ENCODE assay signal across 24 mouse cellular contexts in genomic region chr11:52721087-52721486, GRCm38 (mm10). TPM values are rescaled to one million over a fixed set of nuclear protein-coding genes. Genes with fewer than 3 reads are reported as not detected.
DNase-seq lines count a peak whose midpoint lies in the region; ATAC-seq and TF ChIP-seq lines count a peak whose summit lies in the region.
"Had no signal": no experiment of that assay in that cellular context is flagged by ENCODE, and none has a peak within 500 bp of the region (broad histone marks: within the 10 kb centered on the region; RNA-seq: fewer than 3 reads in every experiment).

No protein-coding gene starts in this region.

- TF ChIP-seq CTCF in brain, embryonic 14.5 days (IDR thresholded peaks at IDR 0.05; ENCODE audit: borderline replicate concordance, extremely low read depth, insufficient read depth, insufficient read length) = no peak
- TF ChIP-seq CTCF in heart, adult 2 months (IDR thresholded peaks at IDR 0.05) = no peak

- no peak overlapping the region for H3K9ac ChIP-seq in forebrain, embryonic 14.5 days (ENCODE audit: low read length)
- H3K9ac ChIP-seq in forebrain, embryonic 11.5 days (ENCODE audit: low read length) = no peak overlapping the region
- H3K9ac ChIP-seq in midbrain, embryonic 11.5 days (ENCODE audit: low read length) = no peak overlapping the region
- no peak overlapping the region for H3K9ac ChIP-seq in midbrain, embryonic 14.5 days (replicated peaks; ENCODE audit: low read length)
- no peak overlapping the region for H3K9ac ChIP-seq in heart, adult 2 months (ENCODE audit: low read depth, low read length)

- H3K27ac ChIP-seq in forebrain, embryonic 14.5 days (ENCODE audit: low read depth, low read length) = no peak overlapping the region
- H3K27ac ChIP-seq in forebrain, embryonic 11.5 days (ENCODE audit: low read depth, low read length) = no peak overlapping the region
- H3K27ac ChIP-seq in midbrain, embryonic 11.5 days (ENCODE audit: low read depth, low read length) = no peak overlapping the region
- H3K27ac ChIP-seq in midbrain, embryonic 14.5 days (replicated peaks; ENCODE audit: low read depth, low read length) = no peak overlapping the region
- H3K27ac ChIP-seq in heart, adult 2 months = no peak overlapping the region

- no peak for TF ChIP-seq EP300 in heart, adult 2 months (IDR thresholded peaks at IDR 0.05; ENCODE audit: insufficient read depth, low read depth, low read length)

- DNase-seq in forebrain, embryonic 14.5 days (ENCODE audit: low spot score) = peak; percentile 35
- DNase-seq in forebrain, embryonic 11.5 days (ENCODE audit: low spot score) = no peak
- peak; percentile 51 for DNase-seq in midbrain, embryonic 11.5 days (ENCODE audit: low spot score, missing footprints)
- no peak for DNase-seq in midbrain, embryonic 14.5 days
- peak; percentile 52 for DNase-seq in brain, embryonic 14.5 days (ENCODE audit: low read depth)
- no peak for DNase-seq in heart, adult 2 months
- DNase-seq: adrenal gland, adult 2 months; adrenal gland, adult 8-10 months; adrenal gland, postnatal 10 days; adrenal gland, postnatal 14 days; adrenal gland, postnatal 25 days; adrenal gland, postnatal 36 days; B cell, adult 2 months; cerebellum, adult 11 months; cerebellum, adult 11-12 months; cerebellum, adult 18-20 months; cerebellum, adult 2 months had no signal

- peaks cover 4% of the 10 kb centered on the region; the same call in 1 of the 2 replicates for H3K4me1 ChIP-seq in forebrain, embryonic 14.5 days (ENCODE audit: control insufficient read depth, insufficient read depth, low read length)
- H3K4me1 ChIP-seq in forebrain, embryonic 11.5 days (replicated peaks; ENCODE audit: control insufficient read depth, insufficient read depth, low read length) = no peaks in the 10 kb centered on the region
- no peaks in the 10 kb centered on the region for H3K4me1 ChIP-seq in midbrain, embryonic 11.5 days (ENCODE audit: control insufficient read depth, insufficient read depth, low read length)
- no peaks in the 10 kb centered on the region for H3K4me1 ChIP-seq in midbrain, embryonic 14.5 days (ENCODE audit: control insufficient read depth, insufficient read depth, low read length)
- H3K4me1 ChIP-seq in heart, adult 2 months (ENCODE audit: control insufficient read depth, insufficient read depth, low read length) = no peaks in the 10 kb centered on the region

- H3K79me2 ChIP-seq in heart, adult 2 months (replicated peaks; ENCODE audit: control insufficient read depth, insufficient read depth, low read length) = no peaks in the 10 kb centered on the region

- no peak for ATAC-seq in forebrain, embryonic 14.5 days
- no peak for ATAC-seq in forebrain, embryonic 11.5 days (replicated peaks; ENCODE audit: low FRiP score)
- ATAC-seq in midbrain, embryonic 11.5 days (ENCODE audit: low FRiP score) = no peak
- ATAC-seq in midbrain, embryonic 14.5 days (ENCODE audit: low FRiP score, low TSS enrichment) = no peak
- ATAC-seq: activated CD4-positive, CD25-positive, alpha-beta regulatory T cell, adult 4 months; CD4-positive, CD25-positive, alpha-beta regulatory T cell, adult 4 months; Patski had no signal

- H3K36me3 ChIP-seq in forebrain, embryonic 14.5 days (ENCODE audit: control insufficient read depth, insufficient read depth, low read length) = no peaks in the 10 kb centered on the region
- H3K36me3 ChIP-seq in forebrain, embryonic 11.5 days (ENCODE audit: control insufficient read depth, insufficient read depth, low read length) = no peaks in the 10 kb centered on the region
- no peaks in the 10 kb centered on the region for H3K36me3 ChIP-seq in midbrain, embryonic 11.5 days (ENCODE audit: control insufficient read depth, insufficient read depth, low read length)
- no peaks in the 10 kb centered on the region for H3K36me3 ChIP-seq in midbrain, embryonic 14.5 days (ENCODE audit: control insufficient read depth, insufficient read depth, low read length)
- H3K36me3 ChIP-seq in heart, adult 2 months (ENCODE audit: control insufficient read depth, insufficient read depth, low read length) = no peaks in the 10 kb centered on the region
- H3K36me3 ChIP-seq: G1E had no signal

- no peak overlapping the region for H3K4me3 ChIP-seq in forebrain, embryonic 14.5 days (ENCODE audit: low read depth, low read length)
- no peak overlapping the region for H3K4me3 ChIP-seq in forebrain, embryonic 11.5 days (ENCODE audit: low read depth, low read length)
- H3K4me3 ChIP-seq in midbrain, embryonic 11.5 days (ENCODE audit: low read depth, low read length) = no peak overlapping the region
- no peak overlapping the region for H3K4me3 ChIP-seq in midbrain, embryonic 14.5 days (replicated peaks; ENCODE audit: low read depth, low read length)
- no peak overlapping the region for H3K4me3 ChIP-seq in heart, adult 2 months

- no peak for TF ChIP-seq POLR2A in brain, embryonic 14.5 days (IDR thresholded peaks at IDR 0.05; ENCODE audit: borderline replicate concordance, extremely low read depth, insufficient read depth, insufficient read length, poor library complexity, severe bottlenecking)
- TF ChIP-seq POLR2A in heart, adult 2 months (IDR thresholded peaks at IDR 0.05; ENCODE audit: insufficient read depth, low read depth, low read length) = no peak

- H3K9me3 ChIP-seq in forebrain, embryonic 14.5 days (replicated peaks; ENCODE audit: control insufficient read depth, low read length) = no peaks in the 10 kb centered on the region; the same call in 1 of the 2 replicates
- H3K9me3 ChIP-seq in forebrain, embryonic 11.5 days (ENCODE audit: control insufficient read depth, low read length) = no peaks in the 10 kb centered on the region
- H3K9me3 ChIP-seq in midbrain, embryonic 11.5 days (ENCODE audit: control insufficient read depth, low read length) = no peaks in the 10 kb centered on the region
- H3K9me3 ChIP-seq in midbrain, embryonic 14.5 days (ENCODE audit: control insufficient read depth, low read length) = peaks cover 1% of the 10 kb centered on the region; the same call in 1 of the 2 replicates
- H3K9me3 ChIP-seq: G1E had no signal

- intact Hi-C loops in heart, adult 2 months (cut with DNase I) = no loop called here

- H3K4me2 ChIP-seq in forebrain, embryonic 14.5 days (ENCODE audit: low read length) = no peak overlapping the region
- no peak overlapping the region for H3K4me2 ChIP-seq in forebrain, embryonic 11.5 days (ENCODE audit: low read depth, low read length, severe bottlenecking)
- H3K4me2 ChIP-seq in midbrain, embryonic 11.5 days = no peak overlapping the region
- H3K4me2 ChIP-seq in midbrain, embryonic 14.5 days (ENCODE audit: low read length) = no peak overlapping the region

- WGBS in forebrain, embryonic 14.5 days = 18% methylated on average over 6 of the region's 6 CpGs
- 46% methylated on average over 6 of the region's 6 CpGs for WGBS in forebrain, embryonic 11.5 days
- WGBS in midbrain, embryonic 11.5 days = 79% methylated on average over 6 of the region's 6 CpGs
- WGBS in midbrain, embryonic 14.5 days = 80% methylated on average over 6 of the region's 6 CpGs
- 79% methylated on average over 6 of the region's 6 CpGs for WGBS in heart, adult 2 months

- H3K27me3 ChIP-seq in forebrain, embryonic 14.5 days (replicated peaks; ENCODE audit: control insufficient read depth, insufficient read depth, low read length) = no peaks in the 10 kb centered on the region
- no peaks in the 10 kb centered on the region for H3K27me3 ChIP-seq in forebrain, embryonic 11.5 days (ENCODE audit: control insufficient read depth, insufficient read depth, low read length)
- H3K27me3 ChIP-seq in midbrain, embryonic 11.5 days (ENCODE audit: control insufficient read depth, insufficient read depth, low read length) = no peaks in the 10 kb centered on the region
- no peaks in the 10 kb centered on the region for H3K27me3 ChIP-seq in midbrain, embryonic 14.5 days (ENCODE audit: control insufficient read depth, insufficient read depth, low read length)
- no peaks in the 10 kb centered on the region for H3K27me3 ChIP-seq in heart, adult 2 months (ENCODE audit: control insufficient read depth, insufficient read depth, low read length)

RNA-seq across cellular contexts. Expression of gene Fstl4, which starts 43.3 kb away (rescaled TPM):
- polyA plus RNA-seq in forebrain, embryonic 14.5 days (2014; fragmentation: Nextera tagmentation; extraction: Ambion mirVana) = 2.4 and 3.6 TPM in 2 replicates
- polyA plus RNA-seq in forebrain, embryonic 11.5 days (2014; fragmentation: Nextera tagmentation; extraction: Ambion mirVana) = 0.64 and 0.73 TPM in 2 replicates
- polyA plus RNA-seq in midbrain, embryonic 11.5 days (2014; fragmentation: Nextera tagmentation; extraction: Ambion mirVana) = 0.64 and 0.90 TPM in 2 replicates
- polyA plus RNA-seq in midbrain, embryonic 14.5 days (2014; fragmentation: Nextera tagmentation; extraction: Ambion mirVana) = 6.7 and 7.2 TPM in 2 replicates
- polyA plus RNA-seq in brain, embryonic 14.5 days (2012; rRNA removed) = 1.1 and 3.1 TPM in 2 replicates
- 1 to 10 TPM; 3.0 to 4.0 TPM for total RNA-seq in heart, adult 2 months (2021)
- 0.82 and 1.5 TPM in 2 replicates for polyA plus RNA-seq in heart, adult 2 months (2012; rRNA removed)
- total RNA-seq: CH12.LX, MEL had no signal
- polyA plus RNA-seq: activated CD4-positive, CD25-positive, alpha-beta regulatory T cell, adult 4 months; C2C12; CD4-positive, CD25-positive, alpha-beta regulatory T cell, adult 4 months; G1E; Patski had no signal

Comparison
In these comparisons a context has a peak if more than half of its experiments do, and no peak if none do; other contexts are left out.
1. DNase-seq: peak in forebrain, embryonic 14.5 days (single experiment), midbrain, embryonic 11.5 days (single experiment) and brain, embryonic 14.5 days (single experiment); none in forebrain, embryonic 11.5 days (single experiment), midbrain, embryonic 14.5 days (single experiment) and heart, adult 2 months (0 of 2).